Mouse (Mus musculus) limb, embryonic 14.5 days (tissue): Measurements from ENCODE around the gene Robo1. TPM values are rescaled to one million over a fixed set of nuclear protein-coding genes. Genes with fewer than 3 reads are reported as not detected.

Experiments
- ATAC-seq: fragments of 200-750 bp; cut with Nextera tagmentation; 2 replicates; pipeline ENCODE4 v1.8.0; 2017; ENCODE audit warnings: low read depth, moderate number of reproducible peaks, moderate TSS enrichment; ENCODE audit not compliant: low FRiP score
- DNase-seq: peaks from one replicate; pipeline ENCODE4 v3.0.0-alpha.2; 2015; ENCODE audit warnings: low spot score
- H3K27ac ChIP-seq: fragments of 300-500 bp; sonication (generic); replicated peaks from 2 replicates; pipeline ENCODE4 v1.5.1; 2014; ENCODE audit warnings: low read depth, mild to moderate bottlenecking, low read length, moderate library complexity, mixed read lengths
- H3K27me3 ChIP-seq: fragments of 300-500 bp; sonication (generic); 2 replicates; pipeline ENCODE4 v1.6.1; 2014; ENCODE audit warnings: low read length, mixed read lengths; ENCODE audit not compliant: control insufficient read depth, insufficient read depth
- H3K36me3 ChIP-seq: fragments of 300-500 bp; sonication (generic); 2 replicates; pipeline ENCODE4 v1.6.1; 2014; ENCODE audit warnings: mild to moderate bottlenecking, low read length, moderate library complexity, mixed read lengths; ENCODE audit not compliant: control insufficient read depth, insufficient read depth
- H3K4me1 ChIP-seq: fragments of 300-500 bp; sonication (generic); 2 replicates; pipeline ENCODE4 v1.6.1; 2014; ENCODE audit warnings: antibody characterized with exemption, low read length, mixed read lengths; ENCODE audit not compliant: control insufficient read depth, insufficient read depth
- H3K4me2 ChIP-seq: fragments of 300-500 bp; sonication (generic); replicated peaks from 2 replicates; pipeline ENCODE4 v1.6.1; 2014; ENCODE audit warnings: low read depth, mild to moderate bottlenecking, low read length, moderate library complexity; ENCODE audit not compliant: severe bottlenecking
- H3K4me3 ChIP-seq: fragments of 300-500 bp; sonication (generic); replicated peaks from 2 replicates; pipeline ENCODE4 v1.5.1; 2014; ENCODE audit warnings: low read length
- H3K9ac ChIP-seq: fragments of 300-500 bp; sonication (generic); 2 replicates; pipeline ENCODE4 v1.6.1; 2014; ENCODE audit warnings: mild to moderate bottlenecking, low read depth, low read length, moderate library complexity; ENCODE audit not compliant: severe bottlenecking
- H3K9me3 ChIP-seq: fragments of 300-500 bp; sonication (generic); 2 replicates; pipeline ENCODE4 v1.6.1; 2016; ENCODE audit warnings: low read length; ENCODE audit not compliant: control insufficient read depth
- POLR2A ChIP-seq: fragments of 200-500 bp; IDR thresholded peaks from 2 replicates; pipeline ENCODE4 v1.8.0; 2012; ENCODE audit warnings: inconsistent platforms, mild to moderate bottlenecking, moderate library complexity, borderline replicate concordance; ENCODE audit not compliant: insufficient read depth, insufficient read length; ENCODE audit errors: extremely low read depth
- WGBS: fragments of 180-500 bp; shearing (Covaris S2); extraction: QIAGEN DNeasy Blood & Tissue Kit; methylation state at CpG from one replicate; pipeline ENCODE4 v1.1.7; 2014; 5-methylcytosine and 5-hydroxymethylcytosine counted together
- polyA plus RNA-seq, 2 experiments: library from polyadenylated mRNA; depleted of rRNA in 1 of 2; stranded (reverse) in 1 of 2; unstranded in 1 of 2; fragments of >200 nt; fragmentation: Nextera tagmentation in 1 of 2; extraction: Ambion mirVana in 1 of 2; gene quantifications; 2 replicates each; pipeline versions ENCODE4 v1.2.1 to v1.2.3; 2012 to 2014

The Robo1 gene
- polyA plus RNA-seq, 2 experiments = 41.2 to 44.9 TPM

DNA sequence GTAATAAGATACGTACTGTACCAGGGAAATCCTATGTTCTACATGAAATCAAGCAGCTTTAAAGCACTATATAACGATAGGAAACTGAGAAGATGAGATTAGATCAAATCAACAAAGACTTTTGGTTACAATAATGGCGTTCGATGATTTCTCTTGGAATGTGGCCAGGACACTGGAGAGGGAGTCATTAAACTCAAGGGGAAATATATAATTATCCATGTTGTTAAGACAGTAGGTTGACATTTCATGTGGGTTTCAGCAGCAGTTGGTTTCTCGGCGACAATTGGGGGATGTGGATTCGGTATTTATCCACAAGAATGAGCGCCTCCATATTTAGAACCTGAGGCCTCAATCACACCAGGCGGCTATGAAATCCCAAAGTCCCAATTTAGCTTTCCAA lies 347.3 kb downstream of the Robo1 start:
- Histone ChIP-seq H3K27ac (no peak overlapping the region), H3K9ac (no peak overlapping the region), H3K4me1 (no peaks in the 10 kb centered on the region), H3K36me3 (no peaks in the 10 kb centered on the region), H3K4me2 (no peak overlapping the region), H3K9me3 (no peaks in the 10 kb centered on the region), H3K4me3 (no peak overlapping the region), H3K27me3 (no peaks in the 10 kb centered on the region)
- ATAC-seq (no peak), DNase-seq (no peak)
- TF ChIP-seq POLR2A = no peak
- WGBS = 60% methylated on average over 9 of the region's 9 CpGs

DNA sequence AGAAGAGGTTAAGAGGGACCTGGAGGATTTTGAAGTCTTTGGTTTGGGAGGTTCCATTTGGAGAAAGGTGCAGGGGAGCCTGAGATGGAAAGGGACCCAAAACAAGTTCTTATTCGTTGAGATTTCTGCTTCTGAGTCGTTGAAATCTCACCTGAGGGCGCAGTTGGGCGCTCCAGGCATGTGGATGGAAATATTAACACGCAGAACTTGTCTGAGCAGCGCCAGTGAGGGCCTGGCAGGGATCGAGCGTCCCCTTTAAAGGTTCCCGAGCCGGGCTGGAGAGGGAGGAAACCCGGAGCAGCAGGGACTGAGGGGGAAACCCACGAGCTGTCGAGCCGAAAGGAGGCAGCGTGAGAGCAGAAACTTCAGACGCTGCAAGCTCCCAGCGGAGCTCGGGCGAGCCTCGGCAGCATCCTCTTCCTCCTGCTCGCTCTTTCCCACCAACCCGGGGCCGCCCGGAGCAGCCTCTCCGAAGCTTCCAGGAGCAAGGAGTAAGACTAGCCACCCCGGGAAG lies 354.8 kb downstream of the Robo1 start:
- ATAC-seq (peak; percentile 89), DNase-seq (peak; percentile 90)
- peaks cover 16% of the 10 kb centered on the region for H3K4me1 ChIP-seq
- peak overlapping the region; percentile 76 for H3K4me2 ChIP-seq
- no peaks in the 10 kb centered on the region for H3K9me3 ChIP-seq
- WGBS = under 1% methylated on average over 22 of the region's 26 CpGs
- no peaks in the 10 kb centered on the region for H3K36me3 ChIP-seq
- peak; percentile 90; the same call in 1 of the 2 replicates for TF ChIP-seq POLR2A
- peak overlapping the region; percentile 96 for H3K27ac ChIP-seq
- peak overlapping the region; percentile 83 for H3K4me3 ChIP-seq
- H3K9ac ChIP-seq = peak overlapping the region; percentile 77
- H3K27me3 ChIP-seq = no peaks in the 10 kb centered on the region

DNA sequence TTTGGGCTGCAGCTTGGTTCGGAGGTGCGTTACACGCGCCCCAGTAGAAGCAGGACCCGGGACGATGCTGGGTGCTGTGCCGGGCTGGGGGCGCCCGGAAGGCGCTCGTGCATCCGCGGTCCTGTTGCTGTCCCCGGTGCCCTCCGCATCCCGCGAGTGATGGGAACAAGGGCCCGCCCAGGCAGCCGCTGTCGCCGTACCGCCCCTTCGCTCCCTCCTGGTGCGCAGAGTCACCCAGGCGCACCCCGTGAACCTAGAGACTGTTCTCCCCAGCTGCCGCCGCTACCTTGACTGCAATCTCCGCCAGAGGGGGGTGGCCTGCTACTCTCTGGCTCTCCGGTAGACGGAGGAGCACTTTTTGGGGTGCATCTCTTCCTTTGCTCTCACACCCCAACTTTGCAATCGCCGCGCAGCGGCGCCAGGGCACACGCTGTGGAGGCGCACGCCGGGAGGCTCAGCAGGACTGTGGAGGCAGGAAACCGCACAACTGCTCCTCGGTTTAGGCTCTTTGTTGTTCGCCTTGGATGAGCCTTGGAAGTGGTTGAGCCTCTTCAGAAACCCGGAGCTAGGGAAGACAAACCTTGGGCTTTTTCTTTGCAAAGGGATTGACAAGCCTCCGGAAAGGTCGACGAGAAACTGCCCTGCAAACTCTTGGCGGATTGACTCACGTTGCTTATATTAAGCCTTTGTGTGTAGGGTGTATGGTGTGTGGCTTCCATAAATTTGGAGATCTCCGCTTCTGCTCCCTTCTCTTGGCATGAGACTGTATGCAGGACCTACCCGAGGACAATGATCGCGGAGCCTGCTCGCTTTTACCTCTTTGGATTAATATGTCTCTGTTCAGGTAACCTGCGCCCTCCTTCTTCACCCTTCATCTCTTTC lies 355.5 kb downstream of the Robo1 start:
- Histone ChIP-seq H3K9ac (peak overlapping the region; percentile 77), H3K9me3 (no peaks in the 10 kb centered on the region), H3K4me1 (peaks cover 16% of the 10 kb centered on the region), H3K27me3 (no peaks in the 10 kb centered on the region), H3K36me3 (no peaks in the 10 kb centered on the region), H3K4me2 (peak overlapping the region; percentile 76), H3K4me3 (peak overlapping the region; percentile 83), H3K27ac (peak overlapping the region; percentile 96)
- ATAC-seq (peak; percentile 67), DNase-seq (peak; percentile 55)
- WGBS = under 1% methylated on average over 55 of the region's 55 CpGs
- TF ChIP-seq POLR2A = peak; percentile 51; the same call in 1 of the 2 replicates

DNA sequence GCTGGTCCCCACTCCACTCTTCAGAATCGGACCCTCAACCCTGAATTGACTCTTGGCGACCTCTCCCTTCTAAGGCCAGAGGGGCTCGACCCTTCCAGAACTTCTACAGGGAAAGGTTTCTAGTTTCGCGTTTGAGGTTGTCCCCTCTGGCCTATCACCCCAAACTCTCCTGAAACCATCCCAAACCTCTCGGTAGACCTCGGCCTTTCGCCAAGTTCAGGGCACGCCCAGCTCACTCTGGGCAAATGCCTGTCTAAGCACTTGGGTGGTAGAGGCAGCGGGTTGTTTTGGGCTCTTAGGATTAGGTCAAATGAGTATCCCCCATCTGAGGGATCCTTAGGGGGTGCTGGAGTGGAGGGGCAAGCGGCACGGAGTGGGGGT lies 356.1 kb downstream of the Robo1 start:
- TF ChIP-seq POLR2A = no peak
- DNase-seq (peak; percentile 30), ATAC-seq (no peak)
- peak overlapping the region; percentile 96 for H3K27ac ChIP-seq
- H3K9me3 ChIP-seq = no peaks in the 10 kb centered on the region
- peak overlapping the region; percentile 77 for H3K9ac ChIP-seq
- WGBS = 2% methylated on average over 12 of the region's 12 CpGs
- H3K4me2 ChIP-seq = peak overlapping the region; percentile 76
- peaks cover 19% of the 10 kb centered on the region for H3K4me1 ChIP-seq
- no peaks in the 10 kb centered on the region for H3K27me3 ChIP-seq
- peak overlapping the region; percentile 83 for H3K4me3 ChIP-seq
- no peaks in the 10 kb centered on the region for H3K36me3 ChIP-seq

DNA sequence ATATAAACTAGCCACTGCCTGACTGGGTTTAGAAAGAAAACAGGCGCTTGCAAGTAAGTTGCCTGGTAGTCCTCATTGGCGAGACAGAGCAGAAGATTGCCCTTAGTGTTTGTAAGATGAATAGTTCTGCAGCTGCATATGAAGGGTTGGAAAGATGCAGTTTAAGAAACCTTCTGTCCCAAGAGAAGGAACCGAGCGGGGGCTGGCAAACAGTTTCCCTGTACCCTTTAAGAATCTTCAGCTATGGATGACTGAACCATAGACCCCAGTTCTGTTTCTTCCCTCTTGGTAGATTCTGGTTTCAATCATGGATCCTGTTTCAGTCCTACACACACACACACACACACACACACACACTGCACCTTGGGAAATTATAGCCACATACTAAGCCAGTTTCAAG lies 356.7 kb downstream of the Robo1 start:
- peak overlapping the region; percentile 96 for H3K27ac ChIP-seq
- ATAC-seq (no peak), DNase-seq (no peak)
- TF ChIP-seq POLR2A = no peak
- H3K36me3 ChIP-seq = no peaks in the 10 kb centered on the region; the same call in 1 of the 2 replicates
- no peaks in the 10 kb centered on the region for H3K27me3 ChIP-seq
- H3K4me3 ChIP-seq = peak overlapping the region; percentile 83
- H3K9ac ChIP-seq = peak overlapping the region; percentile 77
- peaks cover 24% of the 10 kb centered on the region for H3K4me1 ChIP-seq
- H3K9me3 ChIP-seq = no peaks in the 10 kb centered on the region
- 5% methylated on average over 4 of the region's 4 CpGs for WGBS
- H3K4me2 ChIP-seq = peak overlapping the region; percentile 76
